Mouse (Mus musculus) neural tube, embryonic 10.5 days (tissue): ENCODE results near the gene Rtl5.

Experiments
- DNase-seq: peaks from one replicate; pipeline ENCODE4 v3.0.0-alpha.2; 2017; ENCODE audit warnings: low spot score; ENCODE audit errors: extremely low spot score

Gene Rtl5

DNA sequence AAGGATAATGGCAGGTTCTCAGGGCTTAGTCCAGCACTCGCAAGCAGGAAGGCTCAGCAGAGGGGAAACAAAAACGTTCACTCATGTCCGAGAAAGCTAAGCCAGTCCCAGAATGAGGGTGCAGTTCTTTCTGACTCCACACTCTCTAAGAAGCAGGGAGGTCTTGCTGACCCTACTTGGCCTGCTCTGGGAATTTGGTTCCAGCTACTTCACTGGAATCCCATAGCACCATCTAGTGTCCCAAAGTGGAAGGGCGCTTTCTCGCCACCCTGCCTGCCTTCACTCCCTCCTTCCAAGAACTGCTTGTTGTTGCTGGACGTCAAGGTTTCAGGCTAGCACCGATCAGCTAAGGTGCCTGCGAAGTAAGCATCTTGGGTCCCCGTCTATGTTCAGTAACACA lies 5.0 kb downstream of the Rtl5 start:
- peak; percentile 74 for DNase-seq

DNA sequence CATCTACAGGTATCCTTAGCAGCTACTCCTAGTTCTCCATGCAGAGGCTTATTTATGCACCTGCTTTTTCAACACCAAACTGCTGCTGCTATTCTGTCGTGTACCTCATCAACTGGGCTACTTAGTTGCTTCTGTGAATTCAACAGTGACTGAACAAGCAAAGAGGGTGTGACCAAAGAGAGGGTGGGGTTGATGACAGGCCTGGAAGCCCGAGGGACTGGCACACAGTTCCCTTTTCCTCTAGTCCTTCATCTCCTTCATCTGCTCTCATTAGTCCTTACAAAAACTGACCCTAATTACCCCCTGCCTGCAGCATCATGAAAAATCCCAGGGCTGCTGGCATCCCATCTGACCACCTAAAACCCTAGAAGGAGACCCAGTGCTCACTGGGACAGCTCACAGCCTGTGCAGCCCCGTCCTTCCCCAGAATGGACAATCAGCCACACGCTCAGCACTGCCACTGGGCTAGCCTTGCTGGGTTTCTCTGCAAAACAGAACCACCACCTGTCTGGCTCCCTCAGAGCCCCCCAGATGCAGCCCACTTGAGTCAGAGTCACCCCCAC lies 5.8 kb downstream of the Rtl5 start:
- no peak for DNase-seq

GRCm38 (mm10) chrX:102064062-102064461 lies 7.0 kb downstream of the Rtl5 start:
- DNase-seq, result no peak

GRCm38 (mm10) chrX:102060891-102061290 lies 10.2 kb downstream of the Rtl5 start:
- no peak for DNase-seq

DNA sequence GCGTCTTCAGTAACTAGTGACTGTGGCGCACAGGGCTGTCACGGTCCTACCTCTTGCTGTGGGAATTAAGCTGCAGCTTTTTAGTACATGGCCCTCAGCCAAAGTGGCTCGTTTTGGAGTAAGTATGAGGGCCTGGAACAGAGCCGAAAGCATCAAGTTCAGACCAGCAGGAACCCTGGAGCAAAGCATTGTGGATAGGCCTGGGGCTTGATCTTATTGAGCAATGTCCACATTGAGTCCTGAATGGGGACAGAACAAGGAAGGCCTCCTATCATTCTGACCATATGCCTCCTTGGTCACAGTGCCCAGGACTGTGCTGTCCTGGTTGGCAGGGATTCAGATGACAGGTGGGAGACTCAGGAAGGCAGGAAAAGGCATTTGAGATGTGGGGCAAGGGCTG lies 10.9 kb downstream of the Rtl5 start:
- DNase-seq, result no peak

DNA sequence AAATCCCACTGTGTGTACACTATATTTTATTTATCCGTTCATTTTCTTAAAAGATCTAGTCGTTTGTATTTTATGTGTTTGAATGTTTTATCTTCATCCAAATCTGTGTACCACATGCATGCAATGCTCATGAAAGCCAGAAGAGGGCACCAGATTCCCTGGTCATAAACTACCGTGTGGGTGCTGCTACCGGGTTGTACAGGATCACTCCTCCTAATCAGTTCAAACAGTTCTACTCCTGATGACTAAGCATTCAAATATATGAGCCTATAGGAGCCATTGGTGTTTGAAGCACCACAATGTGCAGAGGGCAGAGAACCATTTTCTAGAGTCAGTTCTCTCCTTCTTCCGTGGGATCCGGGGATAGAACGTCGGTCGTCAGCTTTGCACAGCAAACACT lies 11.7 kb downstream of the Rtl5 start:
- DNase-seq, result no peak

GRCm38 (mm10) chrX:102054009-102054408 lies 17.1 kb downstream of the Rtl5 start:
- no peak for DNase-seq

DNA sequence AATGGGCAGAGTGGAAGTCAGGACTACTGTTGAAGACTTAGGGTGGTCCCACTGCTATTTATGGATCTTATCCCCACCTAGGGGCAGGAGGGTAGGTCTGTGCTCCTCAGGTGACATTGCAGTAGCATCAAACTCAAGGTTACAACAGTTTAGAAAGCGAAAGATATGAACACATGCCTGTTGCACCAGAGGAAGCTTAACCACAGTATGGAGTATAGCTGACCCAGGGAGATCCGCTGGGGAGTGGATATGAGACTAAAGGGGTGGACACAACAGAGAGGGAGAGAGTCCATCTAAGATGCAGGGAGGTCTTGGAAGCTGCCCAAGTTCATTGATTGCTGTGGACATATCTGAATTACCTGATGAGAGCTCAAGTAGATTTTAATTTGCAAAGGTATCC lies 17.7 kb downstream of the Rtl5 start:
- no peak for DNase-seq

DNA sequence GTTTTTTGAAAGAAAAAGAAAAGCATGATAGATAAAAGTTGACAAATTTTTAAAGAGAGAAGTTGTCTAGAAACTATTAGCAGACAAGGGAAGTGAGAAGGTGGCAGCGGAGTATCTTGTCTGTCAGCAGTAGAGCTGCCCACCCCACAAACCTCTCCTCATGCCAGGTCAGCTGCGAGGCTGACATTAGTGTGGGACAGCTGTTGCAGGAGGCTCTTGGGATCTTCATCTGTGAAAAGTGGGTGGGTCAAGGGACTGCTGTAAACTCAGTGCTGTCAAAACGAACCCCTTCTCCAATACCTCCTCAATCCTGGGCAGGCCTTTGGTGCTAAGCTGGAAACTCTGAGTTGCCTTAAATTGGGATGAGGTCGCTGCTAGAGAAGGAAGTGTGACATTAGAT lies 19.9 kb downstream of the Rtl5 start:
- DNase-seq, result no peak

GRCm38 (mm10) chrX:102050552-102050951 lies 20.6 kb downstream of the Rtl5 start:
- no peak for DNase-seq

GRCm38 (mm10) chrX:102042386-102042785 lies 28.7 kb downstream of the Rtl5 start:
- DNase-seq, result no peak

GRCm38 (mm10) chrX:102041562-102041961 lies 29.5 kb downstream of the Rtl5 start:
- DNase-seq, result no peak

DNA sequence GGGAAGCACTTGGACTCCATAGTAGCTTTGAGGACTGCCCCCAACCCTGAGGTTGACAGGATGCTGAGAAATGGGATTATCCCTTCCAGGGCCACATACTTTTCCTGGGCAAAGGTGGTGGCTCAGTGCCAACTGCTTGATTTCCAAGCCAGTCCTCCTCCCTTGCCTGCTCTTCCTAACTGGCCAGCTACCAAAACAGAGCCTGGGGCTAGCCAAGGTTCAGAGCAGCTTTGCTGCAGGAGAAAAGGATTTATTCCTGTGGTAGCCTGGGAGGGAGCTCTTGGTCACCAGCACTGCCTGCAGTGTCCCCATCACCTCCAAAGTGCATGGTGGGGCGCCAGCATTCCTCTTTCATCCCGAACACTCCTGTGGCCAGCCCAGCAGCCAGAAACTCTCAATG lies 33.6 kb downstream of the Rtl5 start:
- DNase-seq, result no peak

DNA sequence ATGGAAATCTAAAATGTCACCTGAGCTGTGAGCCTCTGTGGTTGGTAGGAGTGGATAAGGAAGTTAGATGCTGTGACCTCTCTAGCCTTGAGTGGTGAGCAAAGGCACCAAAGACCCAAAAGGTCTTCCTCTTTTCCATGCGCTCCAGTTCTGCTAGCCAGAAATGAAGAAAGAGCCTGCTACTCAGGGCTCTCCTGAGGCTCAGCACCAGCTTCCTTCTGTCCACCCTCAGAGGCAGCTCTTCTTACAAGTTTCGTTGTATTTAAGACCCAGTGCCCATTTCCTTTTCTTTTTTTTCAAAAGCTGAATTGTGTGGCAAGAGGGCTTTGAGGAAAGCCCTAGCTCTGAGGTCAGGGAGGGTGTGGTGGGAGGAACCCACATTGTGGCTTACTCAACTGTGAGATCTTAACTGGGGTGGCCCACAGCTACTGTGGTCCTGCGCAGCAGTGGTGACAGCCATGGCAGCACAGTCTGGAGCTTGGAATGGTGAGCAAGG lies 34.2 kb downstream of the Rtl5 start:
- DNase-seq, result no peak

DNA sequence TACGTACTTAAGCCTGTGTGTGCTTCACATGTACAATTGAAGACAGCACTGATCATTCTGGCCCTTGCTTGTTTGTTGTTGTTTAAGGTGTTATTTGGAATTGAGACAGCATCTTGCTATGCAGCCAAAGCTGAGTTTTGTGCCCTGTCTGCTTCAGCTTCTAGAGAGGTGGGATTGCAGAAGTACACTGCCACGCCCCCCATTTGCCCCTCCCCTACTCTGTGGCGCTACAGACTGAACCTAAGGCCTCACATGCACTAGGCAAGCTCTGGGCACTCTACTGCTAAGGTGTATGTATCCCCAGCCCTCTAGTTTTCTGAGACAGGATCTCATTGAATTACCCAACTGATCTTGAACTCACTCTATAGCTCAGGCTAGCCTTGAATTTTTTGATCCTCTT lies 35.4 kb downstream of the Rtl5 start:
- no peak for DNase-seq

GRCm38 (mm10) chrX:102033566-102033965 lies 37.5 kb downstream of the Rtl5 start:
- no peak for DNase-seq

DNA sequence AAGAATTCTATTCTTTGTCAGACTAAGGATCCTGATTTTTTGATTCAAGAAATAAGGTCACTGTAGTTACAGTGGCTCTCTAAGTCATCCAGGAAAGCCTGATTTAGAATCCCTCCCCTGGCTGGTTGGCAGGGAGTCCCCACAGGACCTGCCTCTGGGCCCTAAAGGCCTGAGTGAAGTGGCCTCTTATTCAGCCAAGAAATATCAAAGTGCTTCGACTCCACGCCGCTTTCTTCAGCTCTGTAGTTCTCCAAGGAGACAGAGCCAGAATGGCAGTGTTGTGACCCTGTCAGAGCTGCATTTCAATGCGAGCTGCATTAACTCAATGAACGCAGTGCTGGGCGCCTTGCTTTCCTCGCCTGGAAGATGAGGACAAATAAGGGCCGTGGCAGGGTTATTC lies 38.7 kb downstream of the Rtl5 start:
- no peak for DNase-seq

GRCm38 (mm10) chrX:102031851-102032250 lies 39.3 kb downstream of the Rtl5 start:
- no peak for DNase-seq

GRCm38 (mm10) chrX:102024976-102025375 lies 46.1 kb downstream of the Rtl5 start:
- DNase-seq, result no peak

- no peak for DNase-seq
Observed at GRCm38 (mm10) chrX:102019471-102020240, 51.4 kb downstream of the Rtl5 start.

DNA sequence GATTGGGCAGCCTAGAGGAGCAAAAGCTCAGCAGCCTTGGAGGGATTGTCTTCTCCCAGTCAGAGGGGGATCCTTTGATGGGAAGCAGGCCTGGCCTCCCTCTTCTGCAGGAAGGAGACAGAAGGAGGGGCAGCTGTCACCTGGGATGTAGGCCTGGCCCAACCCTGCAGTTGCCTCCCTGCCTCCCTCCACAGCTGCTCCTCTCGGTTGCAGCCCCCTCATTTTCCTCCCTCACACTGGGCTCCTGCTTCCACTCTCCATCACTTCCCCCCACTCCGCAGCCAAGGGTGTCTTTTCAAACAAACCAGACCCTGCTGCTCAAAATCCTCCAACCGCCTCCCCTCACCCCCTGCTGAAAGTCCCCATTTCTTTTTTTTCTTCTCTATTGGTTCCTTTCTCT lies 52.2 kb downstream of the Rtl5 start:
- no peak for DNase-seq

GRCm38 (mm10) chrX:102017213-102017923 lies 53.7 kb downstream of the Rtl5 start:
- DNase-seq, result no peak
